Mouse (Mus musculus): ENCODE measurements around the gene Eno1.
"Not testable (repeated sequence)": the region's sequence is repeated elsewhere in the genome, so short reads cannot be mapped to it uniquely, and the experiment has no call there.

The Eno1 gene

DNA sequence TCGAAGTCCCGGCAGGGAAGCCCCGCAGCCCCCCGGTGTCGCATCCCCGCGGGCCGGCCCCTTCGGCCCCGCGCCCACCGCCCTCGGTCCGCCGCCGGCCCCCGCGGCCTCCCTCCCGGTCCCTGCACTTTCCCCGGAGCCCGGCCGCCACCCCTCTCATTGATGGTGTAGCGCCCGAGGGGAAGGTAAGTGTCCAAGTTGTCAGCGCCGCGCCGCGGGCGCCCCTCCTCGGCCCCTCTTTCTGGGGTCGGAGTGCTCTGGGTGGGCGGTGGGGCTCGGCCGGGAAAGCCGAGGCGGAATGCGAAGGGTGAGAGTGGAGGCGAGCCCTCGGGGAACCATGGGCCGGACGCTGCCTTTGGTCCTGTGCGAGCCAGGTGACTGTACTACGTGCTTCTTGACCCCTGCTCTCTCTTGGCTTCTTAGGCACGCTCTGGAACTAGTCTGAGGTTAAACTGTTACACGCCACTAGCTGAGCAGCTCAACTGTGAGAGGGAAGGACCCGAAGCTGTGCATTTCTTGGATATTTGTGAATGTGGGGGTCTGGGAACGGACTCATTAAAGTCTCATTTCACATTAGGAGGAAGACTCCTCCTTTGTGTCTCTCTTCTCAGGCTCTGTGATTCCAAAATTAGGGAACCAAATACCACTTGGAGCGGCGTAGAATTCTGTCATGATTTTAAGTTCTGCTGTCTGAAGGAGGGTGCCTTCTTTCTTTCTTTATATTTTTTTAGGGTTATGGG, 45.5 kb downstream of the Eno1 start:
- peak; percentile 79 to 91 for DNase-seq

- no peak for DNase-seq
Observed at GRCm38 (mm10) chr4:150282631-150283334, 46.3 kb downstream of the Eno1 start.

- DNase-seq, result no peak
Observed at GRCm38 (mm10) chr4:150283335-150283638, 46.8 kb downstream of the Eno1 start.

GRCm38 (mm10) chr4:150283993-150284392, 47.5 kb downstream of the Eno1 start:
- peak; percentile 70 to 75 for DNase-seq

DNA sequence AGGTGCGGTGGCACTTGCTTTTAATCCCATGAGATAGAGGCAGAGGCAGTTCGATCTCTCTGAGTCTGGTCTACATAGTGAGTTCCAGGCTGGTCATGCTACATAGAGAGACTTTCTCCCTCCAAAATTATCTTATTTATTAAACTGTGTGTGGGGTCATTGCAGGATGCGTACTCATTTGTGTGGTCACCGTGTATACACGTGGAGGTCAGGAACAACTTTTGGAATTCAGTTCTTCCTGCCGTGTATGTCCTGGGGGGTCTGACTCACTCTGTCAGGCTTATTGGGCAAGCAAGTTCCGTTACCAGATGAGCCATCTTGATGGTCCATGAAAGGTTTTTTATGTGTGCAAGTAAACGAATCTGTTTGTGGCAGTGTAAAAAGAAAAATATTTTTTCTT, 50.5 kb downstream of the Eno1 start:
- no peak for DNase-seq

DNA sequence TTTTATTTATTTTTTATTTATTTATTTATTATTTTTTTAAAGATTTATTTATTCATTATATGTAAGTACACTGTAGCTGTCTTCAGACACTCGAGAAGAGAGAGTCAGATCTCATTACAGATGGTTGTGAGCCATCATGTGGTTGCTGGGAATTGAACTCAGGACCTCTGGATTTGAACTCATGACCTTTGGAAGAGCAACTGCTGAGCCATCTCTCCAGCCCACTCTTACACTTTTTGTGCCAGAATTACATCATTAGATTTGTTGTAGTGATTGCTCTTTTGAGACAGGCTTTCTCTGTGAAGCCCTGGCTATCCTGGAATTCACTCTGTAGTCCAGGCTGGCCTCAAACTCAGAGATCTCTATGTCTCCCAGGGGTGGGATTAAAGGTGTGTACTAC, 50.9 kb downstream of the Eno1 start:
- DNase-seq, result not testable (repeated sequence)

- DNase-seq, result no peak
Observed at GRCm38 (mm10) chr4:150291900-150292299, 55.4 kb downstream of the Eno1 start.

DNA sequence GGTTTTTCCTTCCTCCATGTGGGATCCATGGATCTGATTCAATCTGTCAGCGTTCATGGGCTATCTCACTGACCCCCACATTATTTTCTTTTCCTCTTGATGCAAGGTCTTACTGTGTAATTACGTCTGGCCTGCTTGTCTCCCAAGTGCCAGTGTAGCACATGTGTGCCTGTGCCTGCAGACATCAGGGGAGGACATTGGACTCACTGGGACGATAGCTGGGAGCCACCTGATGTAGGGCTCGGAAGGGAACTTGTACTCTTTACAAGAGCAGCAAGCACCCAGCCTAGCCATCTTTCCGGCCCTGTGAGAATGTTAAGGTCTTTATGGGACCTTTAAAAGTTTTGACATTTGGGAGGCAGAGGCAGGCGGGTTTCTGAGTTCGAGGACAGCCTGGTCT, 58.3 kb downstream of the Eno1 start:
- no peak for DNase-seq

- DNase-seq, result no peak
Observed at GRCm38 (mm10) chr4:150295966-150296365, 59.4 kb downstream of the Eno1 start.
